Mouse (Mus musculus): ENCODE measurements around the gene Neurl4. TPM values are rescaled to one million over a fixed set of nuclear protein-coding genes. Genes with fewer than 3 reads are reported as not detected.
A peak's percentile ranks its signal among the peaks of the same experiment; 100 is the strongest.
"Not testable (repeated sequence)": the region's sequence is repeated elsewhere in the genome, so short reads cannot be mapped to it uniquely, and the experiment has no call there.

The Neurl4 gene
- total RNA-seq, 2 experiments from 2014 or later, result 8.8 to 23.2 TPM

GRCm38 (mm10) chr11:69911701-69912100 lies 10.8 kb downstream of the Neurl4 start:
- no peak for ATAC-seq (replicated peaks; ENCODE audit: low FRiP score, poor library complexity, severe bottlenecking)

GRCm38 (mm10) chr11:69912716-69913530 lies 12.1 kb downstream of the Neurl4 start:
- ATAC-seq (replicated peaks; ENCODE audit: low FRiP score, poor library complexity, severe bottlenecking), result no peak

DNA sequence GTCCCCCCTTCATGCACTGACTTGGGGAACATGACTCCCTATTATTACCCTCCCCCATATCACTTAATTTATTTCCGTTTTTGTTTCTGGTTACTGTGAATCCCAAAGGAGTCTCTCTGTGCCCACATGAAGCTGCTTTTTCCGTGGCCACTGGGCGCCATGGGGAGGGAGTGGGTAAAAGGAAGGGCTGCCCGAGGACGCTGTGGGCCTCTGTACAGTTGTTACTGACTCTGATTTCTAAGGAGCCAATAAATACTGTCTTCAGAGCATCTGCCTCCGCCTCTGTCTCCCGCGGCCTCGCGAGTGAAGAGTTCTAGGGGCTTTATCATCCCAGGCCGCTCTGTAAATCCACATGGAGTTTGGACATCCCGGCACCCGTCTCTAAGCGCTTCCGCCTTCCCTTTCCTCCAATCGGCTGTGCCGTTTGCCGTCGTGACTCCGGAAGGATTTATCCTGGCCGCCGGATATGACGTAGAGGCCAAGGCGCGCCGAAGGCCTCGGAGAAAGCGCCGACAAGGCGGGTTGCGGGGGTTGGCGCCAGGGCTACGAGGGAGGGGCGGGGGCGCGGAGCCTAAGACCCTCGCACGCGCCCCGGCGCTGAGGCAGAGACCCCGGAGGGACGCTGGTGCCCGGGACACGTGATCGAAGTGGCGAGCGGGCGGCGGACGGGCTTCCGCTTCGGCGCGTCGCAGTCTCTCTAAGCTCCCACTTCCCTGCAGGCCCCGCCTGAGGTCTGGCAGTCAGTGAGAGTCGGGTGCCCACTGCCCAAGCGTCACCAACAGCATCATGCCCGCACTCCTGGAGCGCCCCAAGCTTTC lies 12.9 kb downstream of the Neurl4 start, which contains the start of gene Gps2:
Gene Gps2, plus strand, starts transcription at position 335 of the 818 bp plus-strand sequence.
- peak; percentile 82 for ATAC-seq (replicated peaks; ENCODE audit: low FRiP score, poor library complexity, severe bottlenecking)

DNA sequence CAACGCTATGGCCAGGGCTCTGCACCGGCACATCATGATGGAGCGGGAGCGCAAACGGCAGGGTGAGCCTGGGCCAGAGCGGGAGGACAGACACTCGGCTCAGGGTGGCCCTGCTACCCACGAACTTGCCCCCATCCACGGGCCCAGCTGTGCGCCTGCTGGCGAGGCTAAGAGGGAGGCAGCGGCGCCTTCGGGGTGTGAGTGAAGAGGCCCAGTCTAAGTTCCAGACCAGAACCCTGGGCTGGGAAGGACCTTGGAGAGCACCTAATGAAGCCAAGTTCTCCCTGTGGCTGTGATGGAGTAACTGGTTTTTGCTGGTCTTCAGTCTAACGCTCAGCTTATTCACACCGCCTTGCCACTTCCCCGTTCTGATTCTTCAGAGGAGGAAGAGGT lies 13.5 kb downstream of the Neurl4 start:
- peak; percentile 4; the same call in 1 of the 2 replicates for ATAC-seq (replicated peaks; ENCODE audit: low FRiP score, poor library complexity, severe bottlenecking)

DNA sequence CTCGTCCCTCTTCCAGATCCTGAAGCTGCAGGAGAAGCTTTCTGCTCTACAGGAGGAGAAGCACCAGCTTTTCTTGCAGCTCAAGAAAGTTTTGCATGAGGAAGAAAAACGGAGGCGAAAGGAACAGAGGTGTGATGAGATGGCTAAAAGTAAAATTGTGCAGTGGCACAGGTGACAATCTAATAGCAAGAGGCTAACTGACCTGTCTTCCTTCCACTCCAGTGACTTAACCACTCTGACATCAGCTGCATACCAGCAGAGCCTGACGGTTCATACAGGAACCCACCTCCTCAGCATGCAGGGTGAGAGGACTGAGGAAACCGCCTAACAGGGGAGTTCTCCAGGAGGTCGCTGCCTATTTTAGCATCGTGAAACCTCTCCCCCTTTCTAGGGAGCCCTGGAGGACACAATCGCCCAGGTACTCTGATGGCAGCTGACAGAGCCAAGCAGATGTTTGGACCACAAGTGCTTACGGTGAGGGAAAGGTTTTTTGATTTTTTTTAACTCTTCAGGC lies 14.1 kb downstream of the Neurl4 start:
- ATAC-seq (replicated peaks; ENCODE audit: low FRiP score, poor library complexity, severe bottlenecking), result no peak

DNA sequence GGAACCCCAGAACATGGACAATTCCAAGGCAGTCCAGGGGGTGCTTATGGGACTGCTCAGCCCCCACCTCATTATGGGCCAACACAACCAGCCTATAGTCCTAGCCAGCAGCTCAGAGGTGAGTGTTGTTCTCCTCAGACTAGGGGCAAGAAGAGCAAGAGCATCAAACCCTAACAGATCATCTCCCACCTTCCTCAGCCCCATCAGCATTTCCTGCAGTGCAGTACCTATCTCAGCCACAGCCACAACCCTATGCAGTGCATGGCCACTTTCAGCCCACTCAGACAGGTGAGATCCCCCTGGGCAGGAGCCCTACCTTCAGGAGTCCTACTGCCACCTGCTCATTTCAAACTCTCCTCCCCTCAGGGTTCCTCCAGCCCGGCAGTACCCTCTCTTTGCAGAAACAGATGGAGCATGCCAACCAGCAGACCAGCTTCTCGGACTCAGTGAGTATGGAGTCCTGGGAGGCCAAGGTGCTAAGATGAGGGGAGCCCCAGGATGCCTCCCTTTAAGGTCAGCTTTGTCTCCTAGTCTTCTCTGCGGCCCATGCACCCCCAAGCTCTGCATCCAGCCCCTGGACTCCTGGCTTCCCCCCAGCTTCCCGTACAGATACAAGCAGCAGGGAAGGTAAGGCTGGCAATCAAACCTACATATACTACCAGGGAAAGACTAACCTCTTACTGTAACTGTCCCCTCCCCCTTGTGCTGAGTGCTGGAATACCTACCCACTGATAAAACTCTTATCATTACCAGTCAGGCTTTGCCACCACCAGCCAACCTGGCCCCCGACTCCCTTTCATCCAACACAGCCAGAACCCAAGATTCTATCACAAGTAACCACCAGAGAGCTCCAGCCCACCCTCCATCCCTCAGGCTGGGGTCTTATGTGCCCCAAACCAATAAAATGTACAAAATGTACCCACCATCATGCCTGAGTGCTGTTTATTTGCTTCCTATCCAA lies 15.1 kb downstream of the Neurl4 start:
- peak; percentile 62 for ATAC-seq (replicated peaks; ENCODE audit: low FRiP score, poor library complexity, severe bottlenecking)

DNA sequence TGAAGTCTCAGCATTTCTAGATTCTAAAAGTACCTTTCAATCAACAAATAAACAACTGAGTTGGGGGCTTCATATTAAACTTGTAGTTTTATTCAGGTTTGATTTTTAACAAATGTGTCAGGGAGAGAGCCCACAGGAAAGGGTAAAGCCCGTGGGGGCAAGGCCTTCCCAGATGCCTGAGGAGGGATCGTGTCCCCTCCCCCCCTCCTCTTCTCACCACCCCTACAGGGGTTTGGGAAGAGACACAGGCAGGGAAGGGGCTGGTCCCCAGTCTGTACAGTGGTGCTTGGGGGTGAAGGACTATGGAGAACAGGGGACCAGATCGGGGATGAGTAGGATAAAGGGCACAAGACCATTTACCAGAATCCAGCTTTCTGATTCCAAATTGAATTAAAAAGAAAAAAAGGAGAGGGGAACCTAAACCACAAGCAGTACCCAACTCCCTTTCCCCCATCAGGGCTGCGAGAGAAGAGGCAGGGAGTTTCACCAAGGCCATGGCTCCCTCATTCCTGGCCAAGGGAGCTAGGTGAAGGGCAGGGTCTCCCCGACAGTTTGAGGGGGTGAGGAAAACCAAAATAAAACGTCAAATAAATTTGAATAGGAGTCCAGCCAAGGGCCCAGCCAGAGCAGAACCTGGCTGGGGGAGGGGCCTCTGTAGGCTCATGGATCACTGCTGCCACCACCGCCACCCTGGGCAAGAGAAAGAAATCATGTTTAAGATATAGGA lies 15.9 kb downstream of the Neurl4 start:
- not testable (repeated sequence) for ATAC-seq (replicated peaks; ENCODE audit: low FRiP score, poor library complexity, severe bottlenecking)

- no peak for ATAC-seq (replicated peaks; ENCODE audit: low FRiP score, poor library complexity, severe bottlenecking)
These were observed 16.6 kb downstream of the Neurl4 start for GRCm38 (mm10) chr11:69917379-69917948.

DNA sequence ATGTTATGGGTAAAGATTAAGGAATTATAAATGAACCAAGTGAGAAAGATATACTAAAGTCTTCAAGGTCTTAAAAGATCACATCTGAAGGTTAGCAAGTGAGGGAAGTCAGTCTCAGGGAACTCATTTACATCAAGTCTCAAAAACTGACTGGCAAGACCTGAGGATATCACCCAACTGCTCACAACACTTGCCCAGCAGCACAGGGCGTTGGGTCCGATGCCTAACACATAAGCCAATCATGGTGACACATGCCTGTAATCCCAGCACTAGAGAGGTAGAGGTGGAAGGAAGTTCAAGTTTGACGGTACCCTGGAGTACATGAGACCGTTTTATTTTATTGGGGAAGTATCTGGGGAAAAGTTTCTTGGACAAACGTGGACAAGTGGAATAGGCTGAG lies 17.2 kb downstream of the Neurl4 start:
- ATAC-seq (replicated peaks; ENCODE audit: low FRiP score, poor library complexity, severe bottlenecking), result no peak

DNA sequence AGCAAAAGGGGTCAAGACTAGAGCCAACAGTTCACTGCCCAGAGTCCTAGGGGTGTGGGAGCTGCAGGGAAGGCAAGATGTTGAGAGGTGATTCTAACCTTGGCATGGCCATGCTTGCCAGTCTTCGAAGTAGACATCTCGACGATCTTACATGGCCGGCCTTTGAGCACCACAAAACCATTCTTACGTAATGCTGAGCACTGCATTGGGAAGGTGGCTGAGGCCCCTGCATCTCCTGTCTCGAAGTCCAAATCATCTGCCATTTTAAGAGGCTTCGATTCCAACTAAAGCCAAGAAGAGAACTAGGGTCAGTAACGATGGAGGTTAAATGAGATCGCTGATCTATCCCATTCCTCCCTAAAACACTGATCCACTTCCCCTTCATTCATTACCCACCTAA lies 18.2 kb downstream of the Neurl4 start:
- no peak for ATAC-seq (replicated peaks; ENCODE audit: low FRiP score, poor library complexity, severe bottlenecking)

- ATAC-seq (replicated peaks; ENCODE audit: low FRiP score, poor library complexity, severe bottlenecking), result peak; percentile 64
These were observed 18.9 kb downstream of the Neurl4 start for GRCm38 (mm10) chr11:69919661-69920265.

DNA sequence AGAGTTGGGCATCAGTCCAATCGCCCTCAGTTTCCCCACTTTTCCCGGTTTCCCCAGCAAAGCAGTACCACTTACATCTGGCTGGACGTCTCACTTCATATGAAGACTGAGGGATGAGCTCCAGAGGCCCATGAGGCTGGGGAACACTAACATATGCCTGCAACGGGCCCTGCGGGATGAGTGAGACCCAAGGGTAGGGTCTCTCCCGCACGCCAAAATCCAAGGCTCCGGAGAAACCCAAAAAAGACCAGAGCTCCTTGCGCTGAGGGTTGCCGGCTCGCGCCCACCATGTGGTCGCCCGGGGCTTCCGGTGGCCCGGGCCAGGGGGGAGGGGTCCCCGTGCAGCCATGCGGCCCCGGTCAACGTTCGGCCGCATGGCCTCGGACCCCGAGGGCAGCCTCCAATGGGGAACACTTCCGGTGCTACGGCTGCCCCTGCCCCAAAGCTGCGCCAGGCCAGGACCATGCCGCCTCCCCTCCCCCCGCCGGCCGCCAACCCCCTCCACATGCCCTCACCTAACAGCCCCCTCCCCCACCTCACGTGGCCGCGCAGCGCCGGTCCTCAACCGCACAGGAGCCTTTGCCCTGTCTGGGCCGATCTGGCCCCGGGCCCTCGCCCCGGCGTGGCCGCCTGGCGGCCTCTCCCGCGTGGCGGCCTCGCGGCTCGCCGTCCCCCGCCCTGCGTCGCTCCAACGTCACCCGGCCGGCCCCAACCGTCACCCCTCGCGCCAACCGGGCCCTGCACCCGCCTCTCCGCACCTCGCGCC lies 19.6 kb downstream of the Neurl4 start:
- no peak for ATAC-seq (replicated peaks; ENCODE audit: low FRiP score, poor library complexity, severe bottlenecking)

DNA sequence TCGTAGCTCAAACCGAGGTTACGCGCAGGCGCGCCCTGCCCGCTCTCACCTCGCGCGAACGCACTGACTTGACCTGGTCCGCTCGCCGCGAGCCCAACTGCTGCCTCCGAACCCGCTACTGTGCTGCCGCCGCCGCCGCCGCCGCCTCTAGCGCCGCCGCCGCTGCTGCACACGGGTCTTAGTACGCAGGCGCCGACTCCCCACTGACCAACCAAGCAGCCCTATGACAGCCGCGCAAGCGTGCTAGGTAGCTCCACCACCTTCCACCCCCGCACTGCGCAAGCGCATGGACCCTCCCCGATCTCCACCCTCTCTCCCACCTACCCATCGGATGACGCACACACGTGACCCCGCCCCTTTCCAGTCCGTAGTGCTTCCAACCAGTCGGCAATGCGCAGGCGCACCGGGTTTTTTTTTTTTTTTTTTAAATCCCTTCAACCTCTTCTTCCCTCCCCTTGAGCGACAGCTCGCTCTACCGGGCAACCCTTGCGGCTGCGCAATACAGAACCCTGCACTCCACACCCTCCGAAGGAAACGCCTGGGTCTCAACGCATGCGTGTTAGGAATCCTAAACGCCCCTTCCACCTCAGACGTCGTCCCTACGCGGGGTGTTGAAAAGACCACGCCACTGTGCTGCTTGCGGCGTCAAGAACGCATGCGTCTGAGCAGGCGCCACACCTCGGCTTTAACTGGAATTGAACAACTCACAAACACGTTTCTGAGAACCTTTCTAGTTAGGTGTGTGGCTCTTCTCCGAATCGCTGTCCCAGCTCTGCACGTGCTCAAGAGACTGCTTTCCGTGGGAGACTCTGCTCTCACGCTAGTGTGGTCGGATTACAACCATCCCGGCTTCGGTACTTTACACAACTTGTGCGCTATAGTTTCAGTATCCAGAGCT lies 20.5 kb downstream of the Neurl4 start, which contains the start of gene Eif5a:
Gene Eif5a, minus strand, starts transcription at position 845 of the 898 bp plus-strand sequence.
- peak; percentile 78 for ATAC-seq (replicated peaks; ENCODE audit: low FRiP score, poor library complexity, severe bottlenecking)

- ATAC-seq (replicated peaks; ENCODE audit: low FRiP score, poor library complexity, severe bottlenecking), result no peak
These were observed 21.3 kb downstream of the Neurl4 start for GRCm38 (mm10) chr11:69922012-69922756.

- no peak for ATAC-seq (replicated peaks; ENCODE audit: low FRiP score, poor library complexity, severe bottlenecking)
These were observed 21.9 kb downstream of the Neurl4 start for GRCm38 (mm10) chr11:69922796-69923195.

GRCm38 (mm10) chr11:69927501-69927900 lies 26.6 kb downstream of the Neurl4 start:
- no peak for ATAC-seq (replicated peaks; ENCODE audit: low FRiP score, poor library complexity, severe bottlenecking)
